Mouse (Mus musculus) granulocyte monocyte progenitor cell, adult 5-6 weeks (primary cell): Measurements from ENCODE around the gene Padi6. TPM values are rescaled to one million over a fixed set of nuclear protein-coding genes. Genes with fewer than 3 reads are reported as not detected.

ENCODE experiments used
- ATAC-seq: replicated peaks from 2 replicates; pipeline ENCODE4 v1.8.0; 2016; ENCODE audit warnings: mild to moderate bottlenecking, moderate TSS enrichment, inconsistent platforms; ENCODE audit not compliant: poor library complexity, severe bottlenecking
- total RNA-seq, 2 experiments: library from RNA; stranded (forward) in 1 of 2; stranded (reverse) in 1 of 2; fragments of 200-712, 200-1000 nt in 1 of 2; fragments of >200 nt in 1 of 2; fragmentation: Nextera tagmentation in 1 of 2; gene quantifications; 2 replicates each; pipeline ENCODE4 v1.2.3; 2014 to 2017

Padi6 gene
- total RNA-seq, 2 experiments from 2014 or later: not detected

GRCm38 (mm10) chr4:140689873-140690655 is 52.4 kb downstream of the Padi6 start:
- ATAC-seq: no peak

DNA sequence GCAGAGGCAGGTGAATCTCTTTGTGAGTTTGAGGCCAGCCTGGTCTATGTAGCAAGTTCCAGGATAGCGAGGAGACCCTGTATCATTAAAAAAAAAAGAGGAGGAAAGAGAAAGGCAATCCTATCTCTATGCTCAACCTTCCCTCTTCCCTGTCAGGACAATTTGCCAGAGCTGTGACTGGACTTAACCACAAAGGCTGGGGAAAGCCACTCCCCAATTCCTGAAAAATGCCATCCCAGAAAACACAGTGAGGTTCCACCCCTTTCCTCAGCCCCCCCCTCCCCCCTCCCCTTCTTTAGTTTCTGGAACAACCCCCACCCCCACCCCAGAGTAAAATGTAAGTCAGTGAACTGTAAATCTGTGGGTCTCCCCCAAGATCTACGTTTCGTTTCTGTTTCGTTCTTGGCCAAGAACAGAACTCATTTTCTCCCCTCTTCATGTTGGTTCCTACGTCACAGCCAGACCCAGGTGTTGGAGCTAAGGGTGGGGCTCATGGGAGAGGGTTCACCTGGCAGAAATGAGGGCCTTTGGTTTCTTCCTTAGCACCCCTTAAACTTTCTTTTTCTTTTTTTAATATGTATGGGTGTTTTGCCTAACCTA is 53.5 kb downstream of the Padi6 start:
- no peak for ATAC-seq

- ATAC-seq: 0 out of 2 replicates have a peak, but pooled peaks have one; percentile 15
These were observed 54.2 kb downstream of the Padi6 start for GRCm38 (mm10) chr4:140688044-140688825.

DNA sequence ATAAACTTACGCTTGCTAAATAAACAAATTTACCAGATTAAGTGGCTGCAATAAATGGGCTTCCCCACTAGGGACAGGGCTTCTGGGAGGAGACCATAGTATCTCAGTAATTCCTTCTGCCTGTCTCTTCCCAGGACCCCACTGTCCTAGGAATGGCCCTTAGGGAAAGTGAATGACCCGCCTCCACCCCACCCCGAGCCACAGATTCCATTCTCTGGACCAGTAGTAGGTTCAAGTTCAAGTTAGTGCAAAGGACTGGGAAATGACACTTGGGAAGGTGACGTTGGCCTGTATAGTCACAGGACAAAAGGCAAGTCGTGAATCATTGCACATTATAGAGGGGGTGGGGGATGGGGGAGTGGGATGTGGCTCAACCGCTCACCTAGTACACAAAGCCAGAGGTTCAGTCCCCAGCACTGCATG is 57.6 kb downstream of the Padi6 start:
- 0 out of 2 replicates have a peak, but pooled peaks have one; percentile 4 for ATAC-seq

DNA sequence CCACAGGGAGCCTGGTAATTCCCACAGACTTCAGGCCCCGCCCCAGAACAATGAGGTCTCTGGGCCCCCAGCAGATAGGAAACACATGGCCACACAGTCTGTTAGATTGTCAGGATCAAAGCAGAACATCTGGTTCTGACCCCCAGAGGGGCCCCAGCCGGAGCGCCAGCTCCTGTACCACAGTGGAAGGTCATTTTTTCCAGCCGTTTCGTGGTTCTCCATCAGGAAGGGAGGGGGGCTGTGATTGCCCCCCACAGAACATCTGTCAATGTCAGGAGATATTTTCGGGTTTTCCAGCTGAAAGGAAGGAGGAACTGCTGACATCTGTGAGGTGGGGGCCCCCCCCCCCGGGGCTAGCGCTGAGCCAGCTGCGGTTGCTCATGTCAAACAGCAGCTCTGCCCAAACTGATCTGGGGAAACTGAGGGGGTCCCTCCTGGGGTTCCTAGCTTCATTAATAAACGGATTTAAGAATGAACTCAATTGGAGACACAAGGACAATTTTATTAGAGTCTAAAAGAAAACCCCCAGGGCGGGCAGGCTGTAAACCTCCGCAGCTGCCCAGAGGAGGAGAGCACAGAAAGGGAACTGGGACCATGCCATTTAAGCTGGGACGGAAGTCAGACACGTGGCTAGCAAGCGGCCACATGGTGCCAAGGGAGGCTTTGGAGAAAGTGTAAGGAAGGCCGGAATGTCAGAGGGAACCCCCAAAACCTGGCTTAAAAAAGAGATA is 58.1 kb downstream of the Padi6 start:
- peak; percentile 68 for ATAC-seq

DNA sequence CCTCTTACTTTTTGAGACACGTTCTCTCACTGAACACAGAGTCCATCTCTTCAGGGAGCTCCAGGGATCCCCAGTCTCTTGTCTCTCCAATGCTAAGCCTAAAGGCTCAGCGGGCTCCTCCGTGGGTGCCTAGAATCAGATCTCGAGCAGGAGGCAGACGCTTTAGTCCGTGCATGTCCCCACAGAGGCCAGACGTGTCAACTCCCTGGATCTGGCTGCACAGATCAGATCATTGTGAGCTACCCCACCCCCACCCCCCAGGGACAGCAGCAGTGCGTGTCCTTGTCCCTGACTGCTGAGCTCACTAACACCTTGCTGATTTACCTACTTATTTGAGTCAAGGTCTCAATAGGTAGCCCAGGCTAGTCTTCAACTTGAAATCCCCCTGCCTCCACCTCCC is 58.8 kb downstream of the Padi6 start:
- no peak for ATAC-seq

DNA sequence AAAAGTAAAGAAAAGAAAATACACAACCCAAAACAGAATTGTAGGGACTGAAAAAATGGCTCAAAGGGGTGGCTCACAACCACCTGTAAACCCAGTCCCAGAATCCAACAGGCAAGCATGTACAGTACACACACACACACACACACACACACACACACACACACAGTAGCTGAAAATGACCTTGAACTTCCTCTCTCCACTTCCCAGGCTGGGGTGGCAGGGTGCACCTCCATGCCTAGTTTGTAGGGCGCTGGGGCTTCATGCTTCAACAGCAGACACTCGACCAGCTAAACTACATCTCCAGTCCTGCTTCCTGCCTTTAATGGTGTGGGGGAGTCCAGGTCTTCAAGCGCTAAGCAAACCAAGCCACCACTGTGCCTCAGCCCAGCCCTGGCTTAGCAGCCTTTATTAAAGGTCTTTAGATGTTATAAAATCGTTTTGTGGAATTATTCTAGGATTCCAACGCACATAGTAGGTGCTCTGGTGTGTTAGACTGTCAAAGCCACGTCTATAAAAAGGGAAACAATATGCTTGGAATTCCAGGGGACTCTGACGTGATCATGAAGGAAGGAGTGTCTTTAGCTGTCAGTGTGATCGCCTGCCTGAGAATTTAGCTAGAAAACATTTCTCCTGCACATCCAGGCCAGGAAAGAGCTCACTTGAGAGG is 61.6 kb downstream of the Padi6 start:
- ATAC-seq: peak; percentile 25

- peak; percentile 74 for ATAC-seq
These were observed 62.6 kb downstream of the Padi6 start for GRCm38 (mm10) chr4:140679723-140680380.

DNA sequence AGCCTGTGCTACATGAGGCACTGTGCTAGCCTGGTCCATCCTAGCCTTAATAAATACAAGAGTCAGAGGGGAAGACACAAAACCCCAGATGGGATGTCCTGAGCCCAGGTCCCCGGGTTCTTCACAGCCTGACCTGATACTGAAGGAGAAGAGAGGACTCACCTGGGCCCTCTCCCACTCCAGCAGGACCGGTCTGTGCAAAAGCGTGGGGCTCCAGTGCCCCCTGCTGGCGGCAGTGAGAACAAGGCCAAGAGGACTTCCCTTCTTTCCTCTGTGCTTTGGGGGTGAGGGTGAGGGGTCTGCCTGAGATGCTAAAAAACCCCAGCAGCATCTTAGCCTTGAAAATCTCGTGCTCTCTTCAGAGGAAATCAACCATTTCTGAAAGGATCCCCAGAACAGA is 63.4 kb downstream of the Padi6 start:
- 0 out of 2 replicates have a peak, but pooled peaks have one; percentile 18 for ATAC-seq

Other genes with a start within 250 kb of the Padi6 start
- 4.2 and 6.0 TPM in 2 replicates for gene Arhgef10l, start 76.6 kb downstream of the Padi6 start, total RNA-seq (2014; fragmentation: Nextera tagmentation)
- 6.9 and 7.2 TPM in 2 replicates for gene Arhgef10l, start 76.6 kb downstream of the Padi6 start, total RNA-seq (2017)
- gene Rcc2, start 42.1 kb downstream of the Padi6 start, total RNA-seq (2014; fragmentation: Nextera tagmentation): 150 and 183 TPM in 2 replicates
- gene Rcc2, start 42.1 kb downstream of the Padi6 start, total RNA-seq (2017): 146 and 176 TPM in 2 replicates
- gene Padi4, start 31.6 kb upstream of the Padi6 start, total RNA-seq (2014; fragmentation: Nextera tagmentation): 2.8 and 7.9 TPM in 2 replicates
- gene Padi4, start 31.6 kb upstream of the Padi6 start, total RNA-seq (2017): 5.1 and 6.4 TPM in 2 replicates
- 0.19 and 0.21 TPM in 2 replicates for gene Padi3, start 68.0 kb upstream of the Padi6 start, total RNA-seq (2014; fragmentation: Nextera tagmentation)
- 0.04 TPM in 1 of 2 replicates, not detected in the other for gene Padi3, start 68.0 kb upstream of the Padi6 start, total RNA-seq (2017)
- gene Padi1, start 103.1 kb upstream of the Padi6 start, total RNA-seq (2014; fragmentation: Nextera tagmentation): not detected in 2 replicates
- not detected in 2 replicates for gene Padi1, start 103.1 kb upstream of the Padi6 start, total RNA-seq (2017)
- gene Padi2, start 163.7 kb upstream of the Padi6 start, total RNA-seq (2014; fragmentation: Nextera tagmentation): 13.1 TPM in 2 replicates
- gene Padi2, start 163.7 kb upstream of the Padi6 start, total RNA-seq (2017): 4.0 and 6.6 TPM in 2 replicates
- gene Sdhb, start 218.6 kb upstream of the Padi6 start, total RNA-seq (2014; fragmentation: Nextera tagmentation): 143 and 167 TPM in 2 replicates
- gene Sdhb, start 218.6 kb upstream of the Padi6 start, total RNA-seq (2017): 116 and 142 TPM in 2 replicates
- gene Atp13a2, start 244.2 kb upstream of the Padi6 start, total RNA-seq (2014; fragmentation: Nextera tagmentation): 30.0 and 30.5 TPM in 2 replicates
- gene Atp13a2, start 244.2 kb upstream of the Padi6 start, total RNA-seq (2017): 14.5 and 23.6 TPM in 2 replicates